Mouse (Mus musculus) adrenal gland, adult (tissue): ENCODE data around the gene Smoc2.

Source experiments
- DNase-seq, 2 experiments: peaks; one replicate each; pipeline ENCODE4 v3.0.0; 2022 to 2023; ENCODE audit warnings: low spot score in 1 of 2; ENCODE audit not compliant: inconsistent age in 2 of 2

Gene Smoc2

DNA sequence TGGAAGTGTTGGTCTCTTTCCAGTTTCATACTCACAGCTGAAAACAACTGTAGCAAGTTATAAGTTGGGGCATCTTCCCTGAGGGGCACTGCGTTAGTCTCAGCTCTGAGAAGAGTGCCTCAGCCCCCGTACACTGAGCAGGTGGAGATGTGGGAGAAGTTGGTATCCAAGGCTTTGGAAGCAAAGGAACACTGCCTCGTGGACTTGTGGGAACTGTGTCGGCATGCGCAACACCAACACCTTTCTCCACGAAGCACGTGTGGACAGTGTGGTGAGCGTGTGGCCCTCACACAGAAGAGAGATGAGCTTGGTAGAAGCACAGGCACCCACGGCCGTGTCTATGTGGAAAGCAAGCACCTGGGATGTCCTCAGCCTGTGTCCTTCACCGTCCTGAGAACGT, 64.1 kb downstream of the Smoc2 start:
- DNase-seq, result no peak

- DNase-seq, result no peak
These were observed 66.2 kb downstream of the Smoc2 start for GRCm38 (mm10) chr17:14345556-14345955.

DNA sequence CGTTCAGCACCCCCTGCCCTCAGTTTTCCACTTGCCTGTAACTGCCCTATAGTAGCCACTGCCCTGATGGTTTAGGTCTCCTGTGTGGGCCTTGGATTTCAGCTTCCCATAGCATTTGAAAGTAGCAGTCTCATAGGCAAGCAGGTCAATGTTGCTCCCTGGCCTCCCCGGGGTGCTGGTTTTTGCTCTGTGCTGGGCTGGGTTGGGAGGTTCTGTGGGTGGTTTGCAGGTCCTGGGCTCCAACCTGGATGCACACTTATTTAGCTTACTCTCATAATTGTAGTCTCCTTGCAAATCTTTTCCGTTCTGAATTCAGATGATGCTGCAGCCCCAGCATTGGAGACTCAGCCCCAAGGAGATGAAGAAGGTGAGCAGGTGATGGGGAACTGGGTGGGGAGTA, 67.6 kb downstream of the Smoc2 start:
- DNase-seq, result no peak

DNA sequence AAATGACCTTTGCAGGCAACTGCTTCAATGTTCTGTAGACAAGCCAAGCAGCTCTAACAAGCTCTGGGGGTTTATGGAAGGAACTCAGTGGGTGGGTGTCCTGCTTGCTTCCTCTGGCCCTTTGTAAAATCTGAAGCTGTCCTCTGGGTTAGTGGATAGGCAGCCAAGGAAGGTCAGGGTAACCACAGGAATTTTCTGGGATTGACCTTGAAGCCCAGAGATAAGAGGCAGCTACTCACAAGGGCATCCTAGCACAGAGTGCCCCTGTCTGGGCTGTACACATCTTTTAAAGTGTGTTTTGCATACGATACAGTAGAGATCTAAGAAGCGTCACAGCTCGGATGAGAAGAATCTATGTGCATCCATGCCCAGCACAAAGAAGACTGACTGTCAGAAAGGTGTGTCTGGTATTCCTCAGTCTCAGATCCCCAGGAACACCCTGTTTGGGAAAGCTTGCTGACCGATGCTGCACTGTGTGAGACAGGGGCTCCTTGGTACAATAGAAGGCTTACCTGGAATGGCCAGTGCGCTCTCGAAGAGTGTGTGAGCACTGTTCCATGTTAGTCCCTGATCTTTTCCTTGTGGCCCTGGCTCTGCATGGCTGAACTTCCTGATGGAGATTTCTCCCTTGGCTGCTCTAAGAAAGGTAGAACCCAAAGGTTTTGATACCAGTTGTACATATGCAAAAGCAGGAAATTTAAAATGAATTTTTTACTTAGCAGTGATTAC, 69.9 kb downstream of the Smoc2 start:
- peak; percentile 53 to 56 for DNase-seq

DNA sequence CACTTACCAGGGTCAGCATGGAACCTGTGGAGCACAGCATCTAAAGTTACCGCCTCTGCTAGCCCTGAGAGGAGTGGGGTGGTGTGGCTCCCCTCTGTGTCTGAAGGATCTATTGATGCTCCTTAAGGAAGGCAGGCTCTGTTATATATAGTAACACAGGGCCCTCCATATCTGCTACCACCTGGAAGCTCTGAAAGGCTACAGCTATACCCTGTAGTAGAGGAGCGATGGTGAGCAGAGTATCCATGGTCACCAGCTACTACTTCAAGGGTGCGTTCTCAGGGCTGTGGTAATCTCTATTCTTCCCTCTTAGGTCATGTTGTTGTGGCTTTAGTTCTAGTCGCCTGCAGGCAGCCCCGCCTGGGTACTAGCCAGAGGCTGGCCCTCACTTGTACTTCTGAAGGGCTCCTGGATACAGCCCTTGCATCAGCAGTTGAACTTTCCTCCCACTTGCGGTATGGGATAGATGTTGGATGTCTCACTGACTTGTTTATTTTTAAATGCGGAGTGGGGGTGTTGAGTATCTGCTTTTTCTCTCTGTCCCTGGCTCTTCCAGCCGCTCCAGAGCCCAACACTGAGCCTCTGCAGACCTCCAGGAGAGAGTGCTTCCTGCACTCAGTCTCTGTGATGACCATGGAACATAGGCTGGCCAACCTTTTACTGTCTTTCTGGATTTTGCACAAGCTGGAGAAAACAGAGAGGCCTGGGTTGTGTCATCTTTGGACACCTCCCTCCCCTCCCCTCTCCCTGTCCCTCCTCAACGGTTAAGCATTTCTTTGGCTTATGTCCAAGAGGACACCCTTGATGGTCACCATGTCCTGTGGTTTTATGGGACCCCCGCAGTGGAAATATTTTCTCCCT, 74.1 kb downstream of the Smoc2 start:
- DNase-seq, result no peak

DNA sequence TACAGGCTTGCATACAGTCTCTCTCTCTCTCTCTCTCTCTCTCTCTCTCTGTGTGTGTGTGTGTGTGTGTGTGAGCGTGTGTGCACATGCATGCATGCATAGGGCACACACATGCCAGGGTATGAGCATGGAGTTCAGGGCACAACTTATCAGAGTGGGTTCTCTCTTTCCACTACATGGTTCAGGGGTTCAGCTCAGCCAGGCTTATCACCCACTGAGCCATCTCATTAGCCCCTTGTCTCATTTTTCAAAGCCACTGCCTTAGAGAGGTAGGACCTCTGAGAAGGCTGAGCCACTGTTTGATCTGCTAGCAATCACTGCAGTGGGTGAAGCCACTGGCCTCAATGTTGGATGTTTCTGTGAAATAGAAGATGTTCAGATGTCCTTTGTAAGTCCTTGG, 82.2 kb downstream of the Smoc2 start:
- no peak for DNase-seq

- no peak for DNase-seq
These were observed 91.2 kb downstream of the Smoc2 start for GRCm38 (mm10) chr17:14370476-14370875.

DNA sequence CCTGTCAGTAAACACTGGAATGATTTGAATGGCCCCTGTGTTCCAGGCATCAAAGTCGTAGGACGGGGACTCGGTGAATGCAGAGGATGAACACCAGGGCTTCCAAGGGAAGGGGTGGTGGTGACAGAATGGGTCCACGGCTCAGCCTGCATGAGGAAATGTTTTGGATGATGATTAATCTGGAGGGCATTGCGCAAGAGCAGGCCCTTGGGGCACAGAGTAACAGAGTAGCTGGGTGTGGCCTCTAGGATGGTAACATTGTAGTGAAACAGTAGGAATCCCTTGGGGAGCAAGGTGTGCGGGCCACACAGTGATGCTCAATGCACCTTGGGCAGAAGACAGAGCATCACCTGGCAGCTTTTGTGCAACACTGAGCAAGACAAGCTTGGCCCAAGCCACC, 92.3 kb downstream of the Smoc2 start:
- DNase-seq, result peak; percentile 27 to 55

DNA sequence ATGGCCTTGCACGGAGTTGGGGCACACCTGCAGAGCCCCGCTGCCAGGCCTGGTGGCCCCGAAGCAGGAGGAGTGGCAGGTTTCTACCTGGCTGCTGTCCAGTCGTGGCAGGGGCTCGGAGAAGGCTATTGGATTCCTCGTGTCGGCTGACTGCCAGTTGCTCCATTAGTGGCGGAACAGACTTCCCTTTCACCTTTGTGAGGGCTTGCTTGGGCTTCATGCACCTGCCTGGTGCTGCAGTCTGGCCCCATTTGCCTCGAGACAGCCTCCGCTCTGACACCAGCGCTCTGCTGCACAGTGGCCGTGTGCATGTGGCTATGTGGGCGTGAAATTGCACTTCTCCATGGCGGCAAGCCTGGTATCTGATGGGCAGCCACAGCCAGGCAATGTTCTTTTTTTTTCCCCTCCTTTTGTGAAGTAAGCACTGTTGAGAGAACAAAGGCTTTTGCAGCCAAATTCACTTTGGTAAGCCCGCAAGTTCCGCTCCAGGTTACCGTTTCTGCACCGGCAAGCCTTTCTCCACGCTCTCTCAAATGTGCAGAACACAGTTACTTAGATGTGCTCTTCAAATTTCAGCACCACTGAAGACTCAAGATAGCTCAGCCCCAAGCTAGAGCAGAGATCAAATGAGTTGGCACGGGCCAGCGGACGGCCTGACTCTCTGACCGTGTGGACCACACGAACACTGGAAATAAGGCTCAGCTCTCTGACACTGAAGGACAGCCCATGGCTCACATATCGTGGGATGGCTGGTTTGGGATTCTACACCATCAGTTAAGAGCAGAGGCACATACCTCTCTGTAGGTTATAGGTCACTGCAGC, 93.2 kb downstream of the Smoc2 start:
- peak in 1 of 2 experiments; percentile 23 for DNase-seq

DNA sequence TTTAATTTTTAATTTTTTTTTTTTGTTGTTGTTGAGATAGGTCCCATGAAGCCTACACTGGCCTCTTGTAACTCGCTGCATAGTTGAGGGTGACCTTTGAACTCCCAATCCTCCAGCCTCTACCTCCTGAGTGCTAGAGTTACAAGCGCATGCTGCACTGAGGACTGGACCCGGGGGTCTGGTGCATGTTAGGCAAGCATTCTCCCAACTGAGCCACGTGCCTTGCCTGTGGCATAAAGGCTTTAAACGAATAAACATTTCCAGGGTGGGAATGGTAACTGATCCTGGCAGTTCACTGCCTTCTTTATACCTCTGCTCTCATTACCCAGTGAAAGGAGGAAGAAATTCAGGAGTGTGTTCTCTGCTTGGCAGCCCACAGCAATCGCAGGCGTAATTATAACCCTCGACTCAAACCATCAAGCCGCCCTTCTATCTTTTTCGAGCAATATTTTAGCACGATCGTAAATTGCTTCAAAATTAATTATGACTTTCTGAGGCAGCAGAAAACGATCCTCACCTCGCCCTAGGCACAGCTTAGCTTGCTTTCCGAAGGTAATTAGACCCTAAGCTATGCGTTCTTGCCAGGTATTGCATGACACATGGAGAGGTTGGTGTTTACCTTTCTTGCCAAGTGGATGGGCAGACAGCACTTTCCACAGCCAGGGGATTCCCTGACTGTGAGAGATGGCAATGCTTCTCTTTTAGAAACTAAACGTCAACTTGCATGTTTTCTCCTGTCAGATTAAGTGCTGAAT, 99.6 kb downstream of the Smoc2 start:
- no peak for DNase-seq

DNA sequence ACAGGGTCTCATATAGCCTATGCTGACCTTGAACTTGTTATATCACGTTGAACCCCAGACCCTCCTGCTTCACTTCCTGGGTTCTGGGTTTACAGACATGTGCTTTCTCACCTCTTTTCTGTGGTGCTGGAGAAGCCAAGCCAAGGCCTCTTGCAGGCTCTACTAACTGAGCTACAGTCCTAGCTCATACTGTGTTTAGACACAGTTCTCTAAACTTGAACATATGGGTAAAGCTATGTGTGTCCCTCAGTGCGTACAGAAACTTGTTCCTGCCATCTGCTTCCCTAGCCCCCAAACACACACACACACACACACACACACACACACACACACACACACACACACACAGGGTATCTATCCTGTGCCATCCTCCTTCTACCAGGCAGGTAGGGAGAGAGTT, 100.2 kb downstream of the Smoc2 start:
- no peak for DNase-seq

GRCm38 (mm10) chr17:14379966-14380365, 100.7 kb downstream of the Smoc2 start:
- DNase-seq, result no peak

- DNase-seq, result no peak
These were observed 101.2 kb downstream of the Smoc2 start for GRCm38 (mm10) chr17:14380526-14380925.

DNA sequence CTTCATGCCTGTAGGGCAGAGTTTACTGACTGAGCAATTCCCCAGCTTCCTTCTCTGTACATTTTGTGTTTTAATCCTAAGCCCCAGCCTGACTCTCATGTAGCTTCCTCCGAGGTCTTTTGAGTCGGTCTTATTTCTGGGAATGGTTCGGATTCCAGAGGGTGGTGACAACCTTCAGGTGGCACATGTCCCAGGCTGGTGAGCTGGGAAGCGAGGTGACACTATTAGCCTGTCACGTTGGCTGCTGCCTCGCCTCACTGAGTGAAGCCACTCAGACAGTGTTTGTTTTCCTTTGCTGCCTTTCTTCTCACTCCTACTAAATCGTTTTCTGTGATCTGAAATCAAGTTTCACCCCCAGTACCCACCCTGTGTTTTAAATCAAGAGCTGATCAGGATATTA, 102.2 kb downstream of the Smoc2 start:
- DNase-seq, result no peak

- DNase-seq, result no peak
These were observed 104.7 kb downstream of the Smoc2 start for GRCm38 (mm10) chr17:14383981-14384380.

GRCm38 (mm10) chr17:14384980-14385379, 105.7 kb downstream of the Smoc2 start:
- DNase-seq, result no peak

GRCm38 (mm10) chr17:14387261-14387660, 108.0 kb downstream of the Smoc2 start:
- no peak for DNase-seq

GRCm38 (mm10) chr17:14392443-14392842, 113.1 kb downstream of the Smoc2 start:
- DNase-seq, result no peak

- no peak for DNase-seq
These were observed 115.6 kb downstream of the Smoc2 start for GRCm38 (mm10) chr17:14394861-14395260.

- peak; percentile 39 to 67 for DNase-seq
These were observed 118.2 kb downstream of the Smoc2 start for GRCm38 (mm10) chr17:14397456-14397855.
